Mouse (Mus musculus): Measurements from ENCODE around the gene Arhgef33. TPM values are rescaled to one million over a fixed set of nuclear protein-coding genes. Genes with fewer than 3 reads are reported as not detected.
A peak's percentile ranks its signal among the peaks of the same experiment; 100 is the strongest.

Arhgef33 gene
- total and polyA plus RNA-seq, 3 experiments, result 0.06 to 0.18 TPM; not detected in 1

- Histone ChIP-seq H3K27me3 (ENCODE audit: control insufficient read depth, insufficient read depth, low read length) (no peaks in the 10 kb centered on the region), H3K36me3 (ENCODE audit: control insufficient read depth, insufficient read depth, low read length) (no peaks in the 10 kb centered on the region), H3K4me1 (ENCODE audit: control insufficient read depth, insufficient read depth, low read length) (peaks cover 3% of the 10 kb centered on the region), H3K4me3 (no peak overlapping the region), H3K27ac (peak overlapping the region; percentile 29), H3K9ac (ENCODE audit: low read depth, low read length) (no peak overlapping the region; the same call in 1 of the 2 replicates), H3K79me2 (replicated peaks; ENCODE audit: control insufficient read depth, insufficient read depth, low read length) (no peaks in the 10 kb centered on the region)
- intact Hi-C loops (cut with DNase I), result no loop called here
- no peak for DNase-seq
- TF ChIP-seq CTCF (IDR thresholded peaks at IDR 0.05), result no peak
- TF ChIP-seq POLR2A (IDR thresholded peaks at IDR 0.05; ENCODE audit: insufficient read depth, low read depth, low read length), result no peak
- no peak for TF ChIP-seq EP300 (IDR thresholded peaks at IDR 0.05; ENCODE audit: insufficient read depth, low read depth, low read length)
- WGBS, result 36% methylated on average over 4 of the region's 4 CpGs
Measured at GRCm38 (mm10) chr17:80284446-80284845, 22.8 kb upstream of the Arhgef33 start.

- Histone ChIP-seq H3K36me3 (ENCODE audit: control insufficient read depth, insufficient read depth, low read length) (no peaks in the 10 kb centered on the region), H3K27ac (no peak overlapping the region), H3K4me1 (ENCODE audit: control insufficient read depth, insufficient read depth, low read length) (peaks cover 3% of the 10 kb centered on the region), H3K9ac (ENCODE audit: low read depth, low read length) (no peak overlapping the region), H3K27me3 (ENCODE audit: control insufficient read depth, insufficient read depth, low read length) (no peaks in the 10 kb centered on the region), H3K79me2 (replicated peaks; ENCODE audit: control insufficient read depth, insufficient read depth, low read length) (peaks cover 2% of the 10 kb centered on the region), H3K4me3 (no peak overlapping the region)
- intact Hi-C loops (cut with DNase I), result loop anchor here (5.0 kb wide), 1 partner anchor 81 kb away; the partner anchor contains the start of genes Srsf7 and Ttc39d
- WGBS, result 76% methylated on average over 6 of the region's 6 CpGs
- TF ChIP-seq CTCF (IDR thresholded peaks at IDR 0.05) (no peak), EP300 (IDR thresholded peaks at IDR 0.05; ENCODE audit: insufficient read depth, low read depth, low read length) (no peak), POLR2A (IDR thresholded peaks at IDR 0.05; ENCODE audit: insufficient read depth, low read depth, low read length) (no peak)
- DNase-seq, result no peak
Measured at GRCm38 (mm10) chr17:80288012-80288411, 19.2 kb upstream of the Arhgef33 start.

GRCm38 (mm10) chr17:80289280-80290073, 17.7 kb upstream of the Arhgef33 start:
- TF ChIP-seq POLR2A (IDR thresholded peaks at IDR 0.05; ENCODE audit: insufficient read depth, low read depth, low read length) (no peak), EP300 (IDR thresholded peaks at IDR 0.05; ENCODE audit: insufficient read depth, low read depth, low read length) (no peak), CTCF (IDR thresholded peaks at IDR 0.05) (no peak)
- no peak for DNase-seq
- H3K9ac ChIP-seq (ENCODE audit: low read depth, low read length), result peak overlapping the region; percentile 93
- H3K4me3 ChIP-seq, result peak overlapping the region; percentile 100
- no peaks in the 10 kb centered on the region; the same call in 1 of the 2 replicates for H3K4me1 ChIP-seq (ENCODE audit: control insufficient read depth, insufficient read depth, low read length)
- WGBS, result 1% methylated on average over 30 of the region's 30 CpGs
- H3K27ac ChIP-seq, result peak overlapping the region; percentile 88
- no peaks in the 10 kb centered on the region for H3K36me3 ChIP-seq (ENCODE audit: control insufficient read depth, insufficient read depth, low read length)
- intact Hi-C loops (cut with DNase I), result loop anchor here (2.0 to 5.0 kb wide), 3 partner anchors 82 to 271 kb away; partner anchors contain the start of genes Gm10190, Srsf7 and Ttc39d
- no peaks in the 10 kb centered on the region for H3K27me3 ChIP-seq (ENCODE audit: control insufficient read depth, insufficient read depth, low read length)
- peaks cover 2% of the 10 kb centered on the region for H3K79me2 ChIP-seq (replicated peaks; ENCODE audit: control insufficient read depth, insufficient read depth, low read length)

GRCm38 (mm10) chr17:80290074-80290657, 17.0 kb upstream of the Arhgef33 start, which contains the start of the genes Morn2 and Dhx57:
TSS of gene Morn2 (plus strand) at chr17:80290203.
TSS of gene Dhx57 (minus strand) at chr17:80290476.
- Histone ChIP-seq H3K27ac (peak within 1 kb of the TSS; percentile 88), H3K4me1 (ENCODE audit: control insufficient read depth, insufficient read depth, low read length) (no peaks in the 10 kb centered on the region; the same call in 1 of the 2 replicates), H3K4me3 (peak within 1 kb of the TSS; percentile 100), H3K27me3 (ENCODE audit: control insufficient read depth, insufficient read depth, low read length) (no peaks in the 10 kb centered on the region), H3K9ac (ENCODE audit: low read depth, low read length) (peak within 1 kb of the TSS; percentile 93), H3K36me3 (ENCODE audit: control insufficient read depth, insufficient read depth, low read length) (no peaks in the 10 kb centered on the region), H3K79me2 (replicated peaks; ENCODE audit: control insufficient read depth, insufficient read depth, low read length) (peaks cover 2% of the 10 kb centered on the region)
- TF ChIP-seq POLR2A (IDR thresholded peaks at IDR 0.05; ENCODE audit: insufficient read depth, low read depth, low read length), result 0 out of 2 replicates have a peak, but pooled peaks have one; percentile 64
- no peak for TF ChIP-seq CTCF (IDR thresholded peaks at IDR 0.05)
- DNase-seq, result peak; percentile 98 to 99
- intact Hi-C loops (cut with DNase I), result loop anchor here (2.0 to 5.0 kb wide), 2 partner anchors 82 to 271 kb away; partner anchors contain the start of gene Gm10190
- WGBS, result under 1% methylated on average over 35 of the region's 35 CpGs

- Histone ChIP-seq H3K79me2 (replicated peaks; ENCODE audit: control insufficient read depth, insufficient read depth, low read length) (peaks cover 2% of the 10 kb centered on the region), H3K27me3 (ENCODE audit: control insufficient read depth, insufficient read depth, low read length) (no peaks in the 10 kb centered on the region), H3K36me3 (ENCODE audit: control insufficient read depth, insufficient read depth, low read length) (no peaks in the 10 kb centered on the region), H3K4me3 (no peak overlapping the region), H3K9ac (ENCODE audit: low read depth, low read length) (no peak overlapping the region), H3K4me1 (ENCODE audit: control insufficient read depth, insufficient read depth, low read length) (no peaks in the 10 kb centered on the region; the same call in 1 of the 2 replicates), H3K27ac (no peak overlapping the region)
- TF ChIP-seq CTCF (IDR thresholded peaks at IDR 0.05) (peak; percentile 82), POLR2A (IDR thresholded peaks at IDR 0.05; ENCODE audit: insufficient read depth, low read depth, low read length) (no peak)
- 23% methylated on average over 2 of the region's 2 CpGs for WGBS
- no peak for DNase-seq
- intact Hi-C loops (cut with DNase I), result loop anchor here (1.0 to 5.0 kb wide), 3 partner anchors 81 to 270 kb away; partner anchors contain the start of gene Gm10190
Measured at GRCm38 (mm10) chr17:80291148-80291547, 16.1 kb upstream of the Arhgef33 start.
